Mouse (Mus musculus) C3H10T1/2 (cell line): ENCODE data around the gene Polr2m. TPM values are rescaled to one million over a fixed set of nuclear protein-coding genes. Genes with fewer than 3 reads are reported as not detected.

Experiments used
- polyA plus RNA-seq, 2 experiments: library from polyadenylated mRNA; unstranded; fragments of >200 nt; fragmentation: generic; extraction: Trizol; gene quantifications; one replicate each; pipeline ENCODE4 v1.2.1; 2012; ENCODE audit warnings: missing spikeins in 2 of 2

Polr2m gene
- 100 to 1,000 TPM in 1 of 2 experiments, 10 to 100 TPM in 1; 46.4 to 186 TPM for polyA plus RNA-seq

DNA sequence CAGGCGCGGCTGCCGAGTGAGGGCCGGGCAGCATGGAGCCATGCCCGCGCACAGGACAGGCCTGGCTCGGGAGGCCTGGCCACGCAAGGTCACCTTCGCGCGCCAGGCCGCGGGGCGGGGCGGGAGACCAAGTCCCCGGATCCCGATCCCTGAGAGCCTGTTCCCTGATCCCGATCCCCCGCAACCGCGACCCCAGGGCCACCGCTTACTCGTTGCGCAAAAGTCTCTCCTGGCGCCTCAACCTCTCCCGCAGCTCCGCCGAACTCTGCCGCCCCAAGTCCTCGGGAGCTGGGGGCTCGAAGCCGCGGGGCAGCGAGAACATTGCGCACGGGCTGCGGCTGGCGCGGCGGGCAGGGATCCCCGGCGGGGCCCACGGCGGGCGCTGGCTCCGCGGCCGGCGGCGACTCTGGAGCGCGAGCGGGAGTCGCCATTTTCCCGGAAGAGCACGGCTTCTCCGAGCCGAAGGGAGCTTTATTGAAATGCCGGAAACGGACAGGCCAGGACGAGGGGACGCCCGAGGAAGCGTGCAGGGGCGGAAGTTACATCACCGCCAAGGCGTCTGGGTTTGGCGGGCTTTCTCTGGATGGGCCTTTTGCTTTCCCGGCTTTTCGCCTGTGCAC is at the start of gene Polr2m:
Gene Polr2m (minus strand): TSS at position 461 of the 620 bp plus-strand sequence.

Other genes starting within 250 kb of the Polr2m start
- under 1 TPM in 1 of 2 experiments, not detected in 1; 0.09 TPM for gene Myzap, start 106.4 kb upstream of the Polr2m start, polyA plus RNA-seq